Mouse (Mus musculus) G1E (cell line): ENCODE results near the gene Gja5.

ENCODE experiments used
- CTCF ChIP-seq: IDR thresholded peaks from 2 replicates; pipeline ENCODE4 v1.5.1; 2012; ENCODE audit warnings: low read depth, low read length, inconsistent platforms, mixed read lengths
- GATA1 ChIP-seq: IDR thresholded peaks from 2 replicates; pipeline ENCODE4 v1.6.1; 2012; ENCODE audit warnings: borderline replicate concordance, low read length, inconsistent platforms, mixed read lengths
- GATA2 ChIP-seq: IDR thresholded peaks from 2 replicates; pipeline ENCODE4 v1.6.1; 2012; ENCODE audit warnings: low read depth, low read length, inconsistent platforms, borderline replicate concordance
- TAL1 ChIP-seq: conservative IDR thresholded peaks from 2 replicates; pipeline ENCODE4 v1.6.1; 2012; ENCODE audit warnings: low read depth, low read length, inconsistent platforms, mixed read lengths

GRCm38 (mm10) chr3:97078436-97078835, 173.9 kb downstream of the Gja5 start:
- TF ChIP-seq TAL1 (no peak), GATA2 (no peak), GATA1 (no peak), CTCF (no peak)
